Mouse (Mus musculus) hindbrain, embryonic 11.5 days (tissue): ENCODE results near the gene Mtcl1. TPM values are rescaled to one million over a fixed set of nuclear protein-coding genes. Genes with fewer than 3 reads are reported as not detected.

Experiments used
- ATAC-seq: fragments of 200-750 bp; cut with Nextera tagmentation; 2 replicates; pipeline ENCODE4 v1.8.0; 2017; ENCODE audit warnings: mild to moderate bottlenecking, moderate TSS enrichment, moderate library complexity; ENCODE audit not compliant: low FRiP score
- DNase-seq: peaks from one replicate; pipeline ENCODE4 v3.0.0-alpha.2; 2015; ENCODE audit warnings: low spot score
- H3K27ac ChIP-seq: fragments of 300-500 bp; sonication (generic); 2 replicates; pipeline ENCODE4 v1.5.1; 2014; ENCODE audit warnings: mild to moderate bottlenecking, low read depth, low read length
- H3K27me3 ChIP-seq: fragments of 300-500 bp; sonication (generic); 2 replicates; pipeline ENCODE4 v1.6.1; 2014; ENCODE audit warnings: mild to moderate bottlenecking, low read length, moderate library complexity, mixed read lengths; ENCODE audit not compliant: control insufficient read depth, insufficient read depth
- H3K36me3 ChIP-seq: fragments of 300-500 bp; sonication (generic); 2 replicates; pipeline ENCODE4 v1.6.1; 2014; ENCODE audit warnings: mild to moderate bottlenecking, low read length, moderate library complexity, mixed read lengths; ENCODE audit not compliant: control insufficient read depth, insufficient read depth
- H3K4me1 ChIP-seq: fragments of 300-500 bp; sonication (generic); replicated peaks from 2 replicates; pipeline ENCODE4 v1.6.1; 2014; ENCODE audit warnings: low read length, mixed read lengths; ENCODE audit not compliant: control insufficient read depth, insufficient read depth
- H3K4me2 ChIP-seq: fragments of 300-500 bp; sonication (generic); replicated peaks from 2 replicates; pipeline ENCODE4 v1.6.1; 2014; ENCODE audit warnings: mild to moderate bottlenecking, low read depth, low read length
- H3K4me3 ChIP-seq: fragments of 300-500 bp; sonication (generic); 2 replicates; pipeline ENCODE4 v1.5.1; 2014; ENCODE audit warnings: low read depth, low read length
- H3K9ac ChIP-seq: fragments of 300-500 bp; sonication (generic); 2 replicates; pipeline ENCODE4 v1.6.1; 2014; ENCODE audit warnings: low read depth, low read length
- H3K9me3 ChIP-seq: fragments of 300-500 bp; sonication (generic); 2 replicates; pipeline ENCODE4 v1.6.1; 2016; ENCODE audit warnings: low read length; ENCODE audit not compliant: control insufficient read depth
- WGBS: fragments of 180-500 bp; shearing (Covaris S2); extraction: QIAGEN DNeasy Blood & Tissue Kit; methylation state at CpG from one replicate; pipeline ENCODE4 v1.1.7; 2014; 5-methylcytosine and 5-hydroxymethylcytosine counted together
- polyA plus RNA-seq: library from polyadenylated mRNA; unstranded; fragments of >200 nt; fragmentation: Nextera tagmentation; extraction: Ambion mirVana; gene quantifications from 2 replicates; pipeline ENCODE4 v1.2.1, GENCODE M21; 2014

Mtcl1 gene
- polyA plus RNA-seq, 1 experiment from 2014 or later = 59.8 TPM

GRCm38 (mm10) chr17:66457278-66457677 is 7.7 kb upstream of the Mtcl1 start:
- WGBS = 31% methylated on average over 1 of the region's 1 CpGs
- DNase-seq (no peak), ATAC-seq (no peak)
- Histone ChIP-seq H3K36me3 (no peaks in the 10 kb centered on the region), H3K4me2 (no peak overlapping the region), H3K4me1 (no peaks in the 10 kb centered on the region), H3K27ac (no peak overlapping the region), H3K9me3 (no peaks in the 10 kb centered on the region), H3K4me3 (no peak overlapping the region), H3K27me3 (no peaks in the 10 kb centered on the region), H3K9ac (no peak overlapping the region)

GRCm38 (mm10) chr17:66451143-66451542 is 1.6 kb upstream of the Mtcl1 start:
- DNase-seq (peak; percentile 96), ATAC-seq (no peak)
- Histone ChIP-seq H3K36me3 (no peaks in the 10 kb centered on the region), H3K27me3 (no peaks in the 10 kb centered on the region), H3K4me2 (peak overlapping the region; percentile 29), H3K9me3 (no peaks in the 10 kb centered on the region), H3K9ac (no peak overlapping the region), H3K4me3 (peak overlapping the region; percentile 98; the same call in 1 of the 2 replicates), H3K4me1 (peaks cover 11% of the 10 kb centered on the region), H3K27ac (0 out of 2 replicates have a peak overlapping the region, but pooled peaks have one; percentile 36)
- WGBS = 1% methylated on average over 11 of the region's 11 CpGs

- H3K9ac ChIP-seq = peak overlapping the region; percentile 98
- ATAC-seq = no peak
- 4% methylated on average over 18 of the region's 18 CpGs for WGBS
- peak overlapping the region; percentile 91 for H3K4me2 ChIP-seq
- H3K4me1 ChIP-seq = peaks cover 15% of the 10 kb centered on the region
- no peaks in the 10 kb centered on the region for H3K9me3 ChIP-seq
- H3K36me3 ChIP-seq = no peaks in the 10 kb centered on the region
- DNase-seq = no peak
- peak overlapping the region; percentile 98 for H3K4me3 ChIP-seq
- H3K27me3 ChIP-seq = no peaks in the 10 kb centered on the region
- no peak overlapping the region for H3K27ac ChIP-seq
Measured at GRCm38 (mm10) chr17:66450526-66451070, 1.0 kb upstream of the Mtcl1 start.

- DNase-seq (peak; percentile 75), ATAC-seq (peak; percentile 10)
- Histone ChIP-seq H3K4me3 (peak overlapping the region; percentile 98), H3K27me3 (no peaks in the 10 kb centered on the region), H3K4me1 (peaks cover 15% of the 10 kb centered on the region), H3K9me3 (no peaks in the 10 kb centered on the region), H3K9ac (peak overlapping the region; percentile 98), H3K27ac (peak overlapping the region; percentile 97), H3K4me2 (peak overlapping the region; percentile 91), H3K36me3 (no peaks in the 10 kb centered on the region)
- under 1% methylated on average over 114 of the region's 136 CpGs for WGBS
Measured at GRCm38 (mm10) chr17:66448421-66449405, 837 bp downstream of the Mtcl1 start.

- WGBS = 2% methylated on average over 13 of the region's 13 CpGs
- Histone ChIP-seq H3K4me1 (peaks cover 15% of the 10 kb centered on the region), H3K36me3 (no peaks in the 10 kb centered on the region)
Measured at GRCm38 (mm10) chr17:66447978-66448377, 1.6 kb downstream of the Mtcl1 start.

GRCm38 (mm10) chr17:66447007-66447312 is 2.6 kb downstream of the Mtcl1 start:
- peak overlapping the region; percentile 81 for H3K27ac ChIP-seq
- H3K4me3 ChIP-seq = peak overlapping the region; percentile 98
- no peaks in the 10 kb centered on the region for H3K27me3 ChIP-seq
- peaks cover 15% of the 10 kb centered on the region for H3K4me1 ChIP-seq
- H3K36me3 ChIP-seq = no peaks in the 10 kb centered on the region
- H3K4me2 ChIP-seq = peak overlapping the region; percentile 91
- ATAC-seq (no peak), DNase-seq (no peak)
- 25% methylated on average over 7 of the region's 7 CpGs for WGBS
- no peaks in the 10 kb centered on the region for H3K9me3 ChIP-seq
- peak overlapping the region; percentile 98 for H3K9ac ChIP-seq

More at GRCm38 (mm10) chr17:66447978-66448377, 1.6 kb downstream of the Mtcl1 start:
- Histone ChIP-seq H3K4me2 (peak overlapping the region; percentile 91), H3K27ac (no peak overlapping the region), H3K9me3 (no peaks in the 10 kb centered on the region), H3K9ac (peak overlapping the region; percentile 98), H3K4me3 (peak overlapping the region; percentile 98), H3K27me3 (no peaks in the 10 kb centered on the region)
- no peak for ATAC-seq
- no peak for DNase-seq

- Histone ChIP-seq H3K27me3 (no peaks in the 10 kb centered on the region), H3K4me1 (peaks cover 15% of the 10 kb centered on the region), H3K27ac (peak overlapping the region; percentile 81), H3K4me3 (peak overlapping the region; percentile 98), H3K36me3 (no peaks in the 10 kb centered on the region), H3K9ac (peak overlapping the region; percentile 98), H3K4me2 (peak overlapping the region; percentile 91), H3K9me3 (no peaks in the 10 kb centered on the region)
- WGBS = 20% methylated on average over 7 of the region's 7 CpGs
- ATAC-seq (no peak), DNase-seq (peak; percentile 44)
Measured at GRCm38 (mm10) chr17:66446196-66447006, 3.1 kb downstream of the Mtcl1 start.

- Histone ChIP-seq H3K9me3 (no peaks in the 10 kb centered on the region), H3K9ac (no peak overlapping the region), H3K4me2 (0 out of 2 replicates have a peak overlapping the region, but pooled peaks have one; percentile 8), H3K36me3 (no peaks in the 10 kb centered on the region), H3K4me1 (peaks cover 14% of the 10 kb centered on the region), H3K4me3 (no peak overlapping the region), H3K27me3 (no peaks in the 10 kb centered on the region), H3K27ac (peak overlapping the region; percentile 81)
- ATAC-seq (peak; percentile 86), DNase-seq (peak; percentile 69)
- 41% methylated on average over 9 of the region's 9 CpGs for WGBS
Measured at GRCm38 (mm10) chr17:66444059-66444700, 5.4 kb downstream of the Mtcl1 start.
